In genomic region chr10:75832272-75832895, GRCm38 (mm10) we compare ENCODE assay signal across 10 mouse cellular contexts. TPM values are rescaled to one million over a fixed set of nuclear protein-coding genes. Genes with fewer than 3 reads are reported as not detected.
A peak's percentile ranks its signal among the peaks of the same experiment; 100 is the strongest.
DNase-seq lines count a peak whose midpoint lies in the region; ATAC-seq lines count a peak whose summit lies in the region.
"Had no signal": no experiment of that assay in that cellular context is flagged by ENCODE, and none has a peak within 500 bp of the region (broad histone marks: within the 10 kb centered on the region; RNA-seq: fewer than 3 reads in every experiment).

No protein-coding gene starts in this region.

- peaks cover 16% of the 10 kb centered on the region for H3K4me1 ChIP-seq in heart, embryonic 12.5 days (replicated peaks)
- peaks cover 22% of the 10 kb centered on the region for H3K4me1 ChIP-seq in liver, embryonic 11.5 days (replicated peaks; ENCODE audit: control insufficient read depth, insufficient read depth, low read length)
- peaks cover 37% of the 10 kb centered on the region for H3K4me1 ChIP-seq in forebrain, embryonic 15.5 days

- ATAC-seq in heart, embryonic 12.5 days (ENCODE audit: insufficient number of reproducible peaks, low FRiP score) = no peak
- ATAC-seq in liver, embryonic 11.5 days (replicated peaks; ENCODE audit: low FRiP score) = no peak
- no peak for ATAC-seq in forebrain, embryonic 15.5 days (replicated peaks)

- H3K4me3 ChIP-seq in heart, embryonic 12.5 days = no peak overlapping the region
- no peak overlapping the region for H3K4me3 ChIP-seq in liver, embryonic 11.5 days (ENCODE audit: low read depth, low read length)
- no peak overlapping the region for H3K4me3 ChIP-seq in forebrain, embryonic 15.5 days

- no peak overlapping the region for H3K27ac ChIP-seq in heart, embryonic 12.5 days (ENCODE audit: poor library complexity, severe bottlenecking)
- H3K27ac ChIP-seq in liver, embryonic 11.5 days (ENCODE audit: low read depth, low read length) = no peak overlapping the region
- H3K27ac ChIP-seq in forebrain, embryonic 15.5 days (replicated peaks) = no peak overlapping the region

- H3K4me2 ChIP-seq in heart, embryonic 12.5 days = no peak overlapping the region
- no peak overlapping the region for H3K4me2 ChIP-seq in liver, embryonic 11.5 days
- no peak overlapping the region for H3K4me2 ChIP-seq in forebrain, embryonic 15.5 days (replicated peaks)

- no peaks in the 10 kb centered on the region for H3K36me3 ChIP-seq in heart, embryonic 12.5 days
- H3K36me3 ChIP-seq in liver, embryonic 11.5 days (ENCODE audit: control insufficient read depth, insufficient read depth, low read length) = no peaks in the 10 kb centered on the region
- no peaks in the 10 kb centered on the region for H3K36me3 ChIP-seq in forebrain, embryonic 15.5 days
- H3K36me3 ChIP-seq: stomach, embryonic 15.5 days had no signal

- no peaks in the 10 kb centered on the region for H3K9me3 ChIP-seq in heart, embryonic 12.5 days (replicated peaks)
- H3K9me3 ChIP-seq in liver, embryonic 11.5 days (ENCODE audit: control insufficient read depth, low read length) = no peaks in the 10 kb centered on the region
- no peaks in the 10 kb centered on the region for H3K9me3 ChIP-seq in forebrain, embryonic 15.5 days
- H3K9me3 ChIP-seq: stomach, embryonic 15.5 days had no signal

- DNase-seq in heart, adult 11 months = peak; percentile 97
- peak; percentile 68 to 69 for DNase-seq in B cell, adult 2 months
- DNase-seq in adrenal gland, postnatal 36 days = peak; percentile 80 to 84
- peak; percentile 58 for DNase-seq in gastrocnemius, postnatal 10 days
- peak; percentile 55 for DNase-seq in liver, embryonic 11.5 days (ENCODE audit: low spot score)
- DNase-seq in skeletal muscle tissue, adult 2 months (ENCODE audit: low read depth, low spot score) = peak; percentile 76

- WGBS in heart, embryonic 12.5 days = 52% methylated on average over 13 of the region's 13 CpGs
- 52% methylated on average over 13 of the region's 13 CpGs for WGBS in liver, embryonic 11.5 days
- 68% methylated on average over 13 of the region's 13 CpGs for WGBS in forebrain, embryonic 15.5 days

- no peaks in the 10 kb centered on the region; the same call in 1 of the 2 replicates for H3K27me3 ChIP-seq in heart, embryonic 12.5 days (replicated peaks)
- no peaks in the 10 kb centered on the region for H3K27me3 ChIP-seq in liver, embryonic 11.5 days (replicated peaks; ENCODE audit: control insufficient read depth, insufficient read depth, low read length)
- H3K27me3 ChIP-seq in forebrain, embryonic 15.5 days = peaks cover 20% of the 10 kb centered on the region
- H3K27me3 ChIP-seq: stomach, embryonic 15.5 days had no signal

- no peak overlapping the region for H3K9ac ChIP-seq in heart, embryonic 12.5 days
- no peak overlapping the region for H3K9ac ChIP-seq in liver, embryonic 11.5 days (ENCODE audit: low read depth, low read length)
- no peak overlapping the region for H3K9ac ChIP-seq in forebrain, embryonic 15.5 days (replicated peaks)
- H3K9ac ChIP-seq: stomach, embryonic 15.5 days had no signal

RNA-seq across cellular contexts. Expression of gene Gstt2, which starts 4.8 kb away (rescaled TPM):
- polyA plus RNA-seq in heart, embryonic 12.5 days (2016; fragmentation: Nextera tagmentation; extraction: Ambion mirVana) = 7.2 and 8.1 TPM in 2 replicates
- 10 to 100 TPM; 30.0 to 32.0 TPM for total RNA-seq in adrenal gland, postnatal 36 days (2021)
- 1 to 10 TPM; 7.1 to 8.4 TPM for total RNA-seq in gastrocnemius, postnatal 10 days (2021)
- polyA plus RNA-seq in liver, embryonic 11.5 days (2014; fragmentation: Nextera tagmentation; extraction: Ambion mirVana) = 38.4 and 39.6 TPM in 2 replicates
- 3.9 and 5.1 TPM in 2 replicates for polyA plus RNA-seq in forebrain, embryonic 15.5 days (2015; fragmentation: Nextera tagmentation; extraction: Ambion mirVana)

RNA-seq across cellular contexts. Expression of gene Gstt4, which starts 10.0 kb away (rescaled TPM):
- polyA plus RNA-seq in heart, embryonic 12.5 days (2016; fragmentation: Nextera tagmentation; extraction: Ambion mirVana) = not detected in 2 replicates
- not detected for total RNA-seq in adrenal gland, postnatal 36 days (2021)
- not detected for total RNA-seq in gastrocnemius, postnatal 10 days (2021)
- not detected in 2 replicates for polyA plus RNA-seq in liver, embryonic 11.5 days (2014; fragmentation: Nextera tagmentation; extraction: Ambion mirVana)
- polyA plus RNA-seq in forebrain, embryonic 15.5 days (2015; fragmentation: Nextera tagmentation; extraction: Ambion mirVana) = not detected in 2 replicates
- total RNA-seq: left cerebral cortex, postnatal 10 days had no signal
- polyA plus RNA-seq: stomach, embryonic 15.5 days had no signal

RNA-seq across cellular contexts. Expression of gene Mif, which starts 27.7 kb away (rescaled TPM):
- 2,266 and 2,393 TPM in 2 replicates for polyA plus RNA-seq in heart, embryonic 12.5 days (2016; fragmentation: Nextera tagmentation; extraction: Ambion mirVana)
- total RNA-seq in adrenal gland, postnatal 36 days (2021) = 100 to 1,000 TPM; 313 to 319 TPM
- total RNA-seq in gastrocnemius, postnatal 10 days (2021) = 100 to 1,000 TPM; 146 to 148 TPM
- polyA plus RNA-seq in liver, embryonic 11.5 days (2014; fragmentation: Nextera tagmentation; extraction: Ambion mirVana) = 2,667 and 2,772 TPM in 2 replicates
- 1,708 and 1,857 TPM in 2 replicates for polyA plus RNA-seq in forebrain, embryonic 15.5 days (2015; fragmentation: Nextera tagmentation; extraction: Ambion mirVana)

RNA-seq across cellular contexts. Expression of gene Gstt1, which starts 34.0 kb away (rescaled TPM):
- 3.9 and 4.2 TPM in 2 replicates for polyA plus RNA-seq in heart, embryonic 12.5 days (2016; fragmentation: Nextera tagmentation; extraction: Ambion mirVana)
- 10 to 100 TPM; 37.6 to 47.8 TPM for total RNA-seq in adrenal gland, postnatal 36 days (2021)
- 10 to 100 TPM; 12.0 to 12.5 TPM for total RNA-seq in gastrocnemius, postnatal 10 days (2021)
- polyA plus RNA-seq in liver, embryonic 11.5 days (2014; fragmentation: Nextera tagmentation; extraction: Ambion mirVana) = 40.7 and 43.0 TPM in 2 replicates
- polyA plus RNA-seq in forebrain, embryonic 15.5 days (2015; fragmentation: Nextera tagmentation; extraction: Ambion mirVana) = 10.7 and 11.5 TPM in 2 replicates

RNA-seq across cellular contexts. Expression of gene Gstt3, which starts 51.2 kb away (rescaled TPM):
- polyA plus RNA-seq in heart, embryonic 12.5 days (2016; fragmentation: Nextera tagmentation; extraction: Ambion mirVana) = 2.7 and 3.2 TPM in 2 replicates
- total RNA-seq in adrenal gland, postnatal 36 days (2021) = 10 to 100 TPM; 14.9 to 28.7 TPM
- total RNA-seq in gastrocnemius, postnatal 10 days (2021) = 1 to 10 TPM; 6.0 to 6.3 TPM
- polyA plus RNA-seq in liver, embryonic 11.5 days (2014; fragmentation: Nextera tagmentation; extraction: Ambion mirVana) = 6.3 and 7.9 TPM in 2 replicates
- 0.42 and 0.51 TPM in 2 replicates for polyA plus RNA-seq in forebrain, embryonic 15.5 days (2015; fragmentation: Nextera tagmentation; extraction: Ambion mirVana)
